ENCODE assay signal across 28 mouse cellular contexts in the genomic region with DNA sequence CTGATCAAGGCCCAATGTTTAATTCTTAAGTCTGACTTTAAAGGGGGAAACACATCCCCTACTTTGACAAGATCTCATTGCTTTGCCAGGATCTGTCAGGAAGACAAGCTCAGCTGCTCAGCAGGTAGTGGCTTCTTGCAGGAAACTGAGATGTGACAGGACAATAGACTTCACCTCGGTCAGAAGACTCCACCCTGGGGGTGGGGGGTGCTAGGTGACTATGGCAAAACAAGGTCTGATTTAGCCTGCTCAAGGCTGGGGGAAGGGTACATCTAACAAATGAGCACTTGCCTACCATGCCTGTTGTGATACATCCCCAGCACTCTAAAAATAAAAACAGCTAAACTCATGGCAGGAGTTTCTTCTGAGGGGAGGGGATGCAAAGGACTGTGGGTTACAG. TPM values are rescaled to one million over a fixed set of nuclear protein-coding genes. Genes with fewer than 3 reads are reported as not detected.
"Had no signal": no experiment of that assay in that cellular context is flagged by ENCODE, and none has a peak within 500 bp of the region (broad histone marks: within the 10 kb centered on the region; RNA-seq: fewer than 3 reads in every experiment).

No protein-coding gene starts in this region.

- H3K4me1 ChIP-seq: lung, embryonic 15.5 days; megakaryocyte, embryonic 14.5 days; midbrain, embryonic 13.5 days; midbrain, embryonic 15.5 days; neural tube, embryonic 13.5 days; neural tube, embryonic 15.5 days had no signal

- H3K9me3 ChIP-seq: lung, embryonic 15.5 days; megakaryocyte, embryonic 14.5 days; midbrain, embryonic 13.5 days; midbrain, embryonic 15.5 days; neural tube, embryonic 13.5 days; neural tube, embryonic 15.5 days had no signal

- H3K4me2 ChIP-seq: lung, embryonic 15.5 days; midbrain, embryonic 11.5 days; midbrain, embryonic 13.5 days; midbrain, embryonic 15.5 days; neural tube, embryonic 13.5 days; neural tube, embryonic 15.5 days had no signal

- H3K4me3 ChIP-seq: lung, embryonic 15.5 days; megakaryocyte, embryonic 14.5 days; midbrain, embryonic 13.5 days; midbrain, embryonic 15.5 days; myocyte; neural tube, embryonic 13.5 days; neural tube, embryonic 15.5 days had no signal

- DNase-seq: liver, postnatal 0 days; lung, adult 2 months; lung, postnatal 14 days; lung, postnatal 36 days; retina, postnatal 1 day; right cerebral cortex, adult 18-20 months; right cerebral cortex, postnatal 25 days; right cerebral cortex, postnatal 4 days; spleen, adult 18-20 months; thymus, adult 18-20 months; thymus, postnatal 14 days; thymus, postnatal 36 days had no signal

- H3K9ac ChIP-seq: liver, postnatal 0 days; lung, embryonic 15.5 days; midbrain, embryonic 13.5 days; midbrain, embryonic 15.5 days; neural tube, embryonic 13.5 days; neural tube, embryonic 15.5 days had no signal

- H3K27me3 ChIP-seq: midbrain, embryonic 15.5 days; neural tube, embryonic 15.5 days had no signal

- H3K27ac ChIP-seq: lung, embryonic 15.5 days; macrophage; midbrain, embryonic 13.5 days; midbrain, embryonic 15.5 days; neural tube, embryonic 13.5 days; neural tube, embryonic 15.5 days had no signal

- H3K36me3 ChIP-seq: lung, embryonic 15.5 days; midbrain, embryonic 13.5 days; midbrain, embryonic 15.5 days; neural tube, embryonic 13.5 days; neural tube, embryonic 15.5 days had no signal

- ATAC-seq: liver, postnatal 0 days; lung, postnatal 0 days; midbrain, embryonic 13.5 days; midbrain, embryonic 15.5 days had no signal

RNA-seq across cellular contexts. Expression of a gene that starts 18.8 kb away (rescaled TPM):
- polyA plus RNA-seq: liver, postnatal 0 days; lung, embryonic 15.5 days; midbrain, embryonic 11.5 days; midbrain, embryonic 13.5 days; midbrain, embryonic 15.5 days; myocyte; neural tube, embryonic 11.5 days; neural tube, embryonic 13.5 days; neural tube, embryonic 15.5 days; stomach, embryonic 14.5 days; stomach, embryonic 16.5 days had no signal

RNA-seq across cellular contexts. Expression of a gene that starts 23.8 kb away (rescaled TPM):
- total RNA-seq: megakaryocyte progenitor cell, adult 5-6 weeks had no signal
- polyA plus RNA-seq: liver, postnatal 0 days; lung, adult 2 months; lung, embryonic 15.5 days; lung, postnatal 0 days; macrophage; midbrain, embryonic 11.5 days; midbrain, embryonic 13.5 days; midbrain, embryonic 15.5 days; myocyte; neural tube, embryonic 11.5 days; neural tube, embryonic 13.5 days; neural tube, embryonic 15.5 days; small intestine, adult 2 months; stomach, embryonic 14.5 days; stomach, embryonic 16.5 days; thymus, postnatal 0 days had no signal
